Mouse (Mus musculus) lung, adult 2 months (tissue): Measurements from ENCODE around the gene Anks3.
A peak's percentile ranks its signal among the peaks of the same experiment; 100 is the strongest.

Experiments
- CTCF ChIP-seq: fragments of 200-500 bp; IDR thresholded peaks from 2 replicates; pipeline ENCODE4 v1.5.1; 2011; ENCODE audit warnings: mild to moderate bottlenecking, low read length, control low read depth; ENCODE audit not compliant: insufficient read depth
- POLR2A ChIP-seq: fragments of 200-500 bp; IDR thresholded peaks from 2 replicates; pipeline ENCODE4 v1.6.1; 2011; ENCODE audit warnings: low read depth, mild to moderate bottlenecking, control low read depth, low read length, borderline replicate concordance; ENCODE audit errors: extremely low read depth

DNA sequence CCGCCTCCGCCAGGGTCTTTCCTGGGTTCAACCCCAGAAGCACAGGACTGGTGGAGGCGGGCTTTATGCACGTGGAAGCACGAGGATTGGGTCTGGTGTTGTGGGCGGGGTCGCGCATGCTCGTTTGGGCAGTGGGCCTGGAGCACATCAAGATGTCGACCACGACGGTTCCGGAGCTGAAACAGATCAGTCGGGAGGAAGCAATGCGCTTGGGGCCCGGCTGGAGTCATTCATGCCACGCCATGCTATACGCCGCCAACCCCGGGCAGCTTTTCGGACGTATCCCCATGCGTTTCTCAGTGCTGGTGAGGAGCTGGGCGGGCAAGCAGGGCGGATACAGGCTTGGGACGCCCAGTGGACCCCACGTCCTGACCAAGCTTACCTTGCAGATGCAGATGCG, 25.0 kb downstream of the Anks3 start:
- TF ChIP-seq POLR2A: peak; percentile 94; the same call in 1 of the 2 replicates
- TF ChIP-seq CTCF: no peak
